Mouse (Mus musculus): ENCODE data around the gene Zfp3.

DNA sequence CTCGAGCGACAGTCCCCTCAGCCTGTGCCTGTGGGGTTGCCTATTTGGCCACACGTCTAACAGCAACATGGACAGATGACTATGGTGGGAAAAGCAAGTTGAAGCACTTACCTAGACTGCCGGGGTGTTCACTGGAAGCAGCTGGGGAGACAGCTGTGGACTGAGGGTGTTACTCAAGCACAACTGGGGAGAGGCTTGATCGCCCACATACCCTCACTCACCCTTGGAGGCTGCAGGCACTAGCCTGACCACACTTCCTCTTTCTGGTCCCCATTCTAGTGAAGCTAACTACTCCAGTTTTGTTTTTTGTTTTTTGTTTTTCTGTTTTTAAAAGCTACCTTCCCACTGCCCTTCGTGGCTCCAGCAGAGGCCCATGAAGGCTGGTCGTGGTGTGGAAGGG lies 48.4 kb downstream of the Zfp3 start, which contains the start of gene Scimp:
- TF ChIP-seq CTCF (IDR thresholded peaks at IDR 0.05; ENCODE audit: low read depth) (no peak), EP300 (IDR thresholded peaks at IDR 0.05; ENCODE audit: low read depth) (no peak)

All from liver, embryonic 14.5 days (tissue).